Mouse (Mus musculus) frontal cortex, postnatal 14 days (tissue): Measurements from ENCODE around the gene Ccdc110.

ENCODE experiments used
- DNase-seq, 2 experiments: peaks; one replicate each; pipeline ENCODE4 v3.0.0; 2022; ENCODE audit warnings: low spot score in 2 of 2

Gene Ccdc110

GRCm38 (mm10) chr8:45975837-45976468 lies 41.5 kb downstream of the Ccdc110 start:
- DNase-seq: no peak

GRCm38 (mm10) chr8:45986665-45987064 lies 52.2 kb downstream of the Ccdc110 start:
- no peak for DNase-seq

GRCm38 (mm10) chr8:45988189-45988588 lies 53.8 kb downstream of the Ccdc110 start:
- no peak for DNase-seq

- no peak for DNase-seq
These were observed 56.4 kb downstream of the Ccdc110 start for GRCm38 (mm10) chr8:45990631-45991310.
